Mouse (Mus musculus): ENCODE results near the gene Fezf2.

Fezf2 gene

DNA sequence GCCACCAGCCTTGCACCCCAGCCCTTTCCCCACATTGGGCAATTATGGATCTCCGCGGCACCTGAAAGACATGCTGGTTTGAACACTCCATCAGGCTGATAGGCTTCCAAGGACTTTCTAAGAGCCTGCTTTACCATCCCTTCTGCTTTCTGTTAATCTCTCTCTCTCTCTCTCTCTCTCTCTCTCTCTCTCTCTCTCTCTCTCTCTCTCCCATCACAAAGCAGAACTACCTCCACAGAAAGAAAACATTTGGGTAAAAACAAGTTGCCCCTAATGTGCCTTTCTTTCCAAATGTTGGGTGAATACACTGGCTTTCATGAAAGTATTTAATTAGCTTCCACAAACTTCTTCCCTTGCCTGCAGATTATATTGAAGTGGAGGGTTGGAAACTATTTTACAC, at the start of gene Fezf2:
Fezf2 (minus strand) TSS at position 101 of the 400 bp plus-strand sequence.
- no peak for DNase-seq

DNA sequence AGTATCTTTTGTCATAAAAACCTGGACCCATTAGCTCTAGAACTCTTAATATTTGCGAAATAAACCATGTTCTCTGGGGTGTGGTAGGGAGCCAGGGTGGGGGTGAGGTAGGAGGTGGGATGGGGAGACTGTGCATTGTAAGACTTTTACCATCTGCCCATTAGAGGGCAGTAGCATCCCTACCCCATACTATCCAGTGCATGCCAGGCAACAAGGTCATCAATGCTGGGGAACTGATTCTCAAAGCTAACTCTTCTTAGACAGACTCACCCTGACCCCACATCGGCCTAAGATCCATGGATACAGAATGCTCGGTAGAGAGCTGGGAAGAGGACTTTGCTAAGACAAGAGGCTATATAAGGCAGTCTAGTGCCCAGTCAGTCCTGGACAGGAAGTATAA, 49.6 kb upstream of the Fezf2 start:
- peak; percentile 27 for DNase-seq

DNA sequence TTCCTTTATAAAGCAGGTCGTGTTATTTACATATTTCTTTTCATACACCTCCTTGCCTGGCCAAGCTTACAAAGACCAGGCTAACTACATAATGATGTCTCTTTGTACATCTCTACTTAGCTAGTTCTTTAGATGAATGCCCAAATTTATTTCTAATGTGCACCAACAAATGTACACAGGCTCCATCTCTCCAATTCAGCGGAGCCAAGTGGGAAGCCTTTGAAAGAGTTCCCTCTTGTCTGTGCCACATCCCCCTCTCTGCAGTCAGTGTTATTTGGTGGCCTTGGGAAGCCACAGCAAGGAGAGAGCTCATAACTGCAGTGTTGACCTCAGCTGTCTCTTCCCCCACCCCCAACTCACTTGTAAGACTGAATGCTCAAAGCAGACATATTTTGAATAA, 46.3 kb upstream of the Fezf2 start:
- no peak for DNase-seq

DNA sequence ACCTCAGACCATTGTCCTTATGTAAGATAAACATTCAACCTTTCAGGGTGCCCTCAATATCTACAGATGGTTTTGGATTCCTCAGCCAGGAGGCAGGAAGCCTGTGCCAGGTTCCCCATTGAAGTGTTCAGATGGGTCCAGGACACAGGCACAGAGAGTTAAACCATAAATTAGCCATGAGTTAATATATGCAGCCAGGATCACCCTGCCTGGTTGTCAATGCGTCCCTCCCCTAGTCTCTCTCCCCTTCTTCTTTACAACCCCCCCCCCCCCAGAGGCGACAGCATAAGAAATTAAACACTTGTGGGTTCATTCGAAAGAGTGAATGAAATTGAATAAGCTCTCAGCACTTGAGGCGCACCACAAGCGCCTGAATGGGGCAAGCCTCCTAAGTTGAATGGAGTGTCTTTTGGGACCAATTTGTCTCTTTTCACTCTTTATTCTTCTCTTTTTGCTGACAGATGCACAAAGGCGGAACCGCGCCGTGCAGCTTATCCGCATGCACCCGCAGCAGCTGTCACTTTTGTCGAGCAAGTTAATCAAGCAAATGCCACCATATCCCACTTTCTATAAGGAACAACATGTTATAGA, 45.4 kb upstream of the Fezf2 start:
- peak; percentile 49 to 69 for DNase-seq

DNA sequence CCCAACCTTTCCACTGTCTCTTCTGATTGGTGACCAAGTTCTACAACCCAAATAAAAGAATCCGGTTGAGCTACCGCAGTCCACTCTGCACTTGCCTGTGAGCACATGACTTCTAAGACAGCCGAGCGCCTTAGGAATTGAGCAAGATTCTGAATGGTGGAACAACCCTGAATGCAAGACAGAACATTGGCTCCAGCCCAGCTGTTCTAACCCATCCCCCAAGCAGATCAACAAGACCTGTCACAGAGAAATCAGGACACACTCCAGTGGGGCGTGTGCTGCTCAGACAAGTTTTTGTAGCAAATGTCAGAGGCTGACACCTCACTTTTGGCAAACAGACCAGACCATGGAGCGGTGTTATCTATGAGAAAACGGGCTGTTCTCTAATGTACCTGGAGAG, 43.2 kb upstream of the Fezf2 start:
- peak; percentile 54 to 57 for DNase-seq

DNA sequence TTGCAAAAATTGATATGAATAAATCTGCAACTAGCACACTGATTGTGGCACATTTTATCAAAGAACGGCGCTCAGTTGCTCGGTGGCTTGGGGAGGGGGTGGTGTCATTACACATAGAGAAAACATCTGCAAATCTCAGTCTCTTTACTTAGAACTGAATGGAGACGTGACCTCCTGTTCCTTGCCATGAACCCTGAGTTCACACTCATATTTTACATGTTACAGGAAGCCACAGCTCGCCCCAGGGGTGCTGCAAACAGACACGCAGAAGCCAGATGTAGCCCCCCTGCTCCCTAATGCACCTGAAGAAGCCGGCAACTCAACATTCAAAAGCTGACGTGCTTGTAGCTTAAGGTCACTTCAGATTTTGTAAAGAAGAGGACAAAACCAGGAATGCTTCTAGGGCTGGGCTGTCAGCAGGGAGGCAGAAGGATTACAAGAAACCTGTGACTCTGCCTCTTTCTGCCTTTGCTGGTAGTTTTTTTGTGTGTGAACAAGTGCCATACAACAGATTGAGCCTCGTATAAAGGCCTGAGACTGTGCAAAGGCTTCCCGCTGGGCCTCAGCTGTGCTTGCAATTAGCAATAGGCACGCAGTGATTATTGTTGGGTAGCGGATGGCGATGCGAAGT, 40.9 kb upstream of the Fezf2 start:
- DNase-seq, result peak; percentile 92 to 96

DNA sequence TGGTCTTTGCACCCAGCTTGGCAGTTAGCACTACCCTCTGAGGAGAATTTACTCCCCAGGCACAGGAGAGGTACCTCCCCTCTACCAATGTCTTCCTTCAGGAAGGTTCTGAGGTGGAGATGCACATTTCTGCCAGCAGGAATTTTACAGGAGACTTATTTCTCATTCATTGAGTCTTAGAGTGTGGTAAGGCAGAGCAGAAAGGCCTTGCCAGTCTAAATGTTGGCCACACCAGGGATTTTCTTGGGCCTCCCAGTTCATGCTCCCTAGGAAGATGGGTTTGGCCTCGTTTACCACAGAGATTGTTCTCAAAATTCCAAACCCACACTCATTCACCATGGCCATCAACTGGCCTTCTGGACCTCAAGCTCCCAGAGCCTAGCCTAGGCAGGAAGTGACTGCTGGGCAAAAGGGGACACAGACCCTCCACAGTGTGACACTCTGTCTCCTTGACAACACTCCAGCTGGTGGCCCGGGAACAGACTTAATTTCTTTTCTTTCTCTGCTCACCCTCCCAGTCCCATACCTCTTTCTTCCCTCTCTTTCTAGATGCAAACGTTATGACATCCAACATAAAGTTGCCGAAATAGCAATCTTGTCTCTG, 40.3 kb upstream of the Fezf2 start:
- DNase-seq, result peak; percentile 54 to 65

DNA sequence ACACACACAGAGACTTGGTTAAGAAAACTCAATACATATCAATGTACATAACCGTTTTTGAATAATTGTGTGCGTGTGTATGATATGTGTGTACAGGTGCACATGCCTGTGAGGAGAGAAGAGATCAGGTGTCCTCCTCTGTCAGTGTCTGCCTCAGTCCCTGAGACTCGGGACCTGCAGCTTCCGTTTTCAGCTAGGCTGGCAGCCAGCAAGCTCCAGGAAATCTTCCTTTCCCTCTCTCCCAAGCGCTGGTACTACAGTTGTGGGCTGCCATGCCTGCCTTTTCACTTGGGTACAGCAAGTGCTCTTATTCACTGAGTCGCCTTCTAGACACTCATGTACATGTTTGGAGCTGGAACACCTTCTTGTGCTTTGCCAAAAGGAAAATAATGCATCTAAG, 39.2 kb upstream of the Fezf2 start:
- peak; percentile 61 to 69 for DNase-seq

DNA sequence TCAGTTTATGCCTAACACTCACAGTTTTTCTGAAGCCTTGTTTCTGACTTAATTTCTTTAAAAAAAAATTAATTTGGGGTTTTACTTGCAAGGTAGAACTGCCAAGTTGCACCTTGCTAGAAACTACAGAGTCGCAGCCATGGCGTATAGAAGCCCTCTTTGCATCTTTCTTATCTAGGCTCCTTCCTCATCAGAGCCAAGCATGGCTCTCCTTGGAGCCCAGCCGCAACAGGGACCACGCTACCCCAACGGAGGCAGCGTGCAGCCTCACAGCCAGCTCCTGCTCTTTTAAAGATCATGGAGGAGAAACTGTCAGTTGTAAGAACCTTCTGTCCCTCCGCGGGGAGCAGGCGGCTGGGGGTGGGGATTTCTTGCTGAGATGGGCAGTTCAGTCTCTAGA, 29.9 kb upstream of the Fezf2 start:
- peak; percentile 29 to 47 for DNase-seq

DNA sequence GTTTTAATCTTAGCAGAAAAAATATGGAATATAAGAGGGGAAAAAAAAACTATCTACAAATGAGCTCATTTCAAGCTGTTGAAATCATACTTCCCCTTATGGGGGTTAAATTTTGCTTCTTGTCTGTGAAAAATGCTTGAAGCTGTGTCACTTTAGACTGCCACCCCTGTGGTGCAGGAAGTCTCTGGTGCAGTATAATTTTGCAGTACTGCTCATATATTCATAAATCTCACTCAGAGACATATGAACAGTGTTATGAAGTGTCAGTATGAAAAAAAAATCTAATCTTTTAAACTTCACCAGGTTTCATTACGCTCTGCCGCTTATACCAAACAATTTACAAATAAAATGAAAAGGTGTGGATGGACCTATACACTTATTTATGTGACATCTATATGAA, 29.3 kb upstream of the Fezf2 start:
- no peak for DNase-seq

DNA sequence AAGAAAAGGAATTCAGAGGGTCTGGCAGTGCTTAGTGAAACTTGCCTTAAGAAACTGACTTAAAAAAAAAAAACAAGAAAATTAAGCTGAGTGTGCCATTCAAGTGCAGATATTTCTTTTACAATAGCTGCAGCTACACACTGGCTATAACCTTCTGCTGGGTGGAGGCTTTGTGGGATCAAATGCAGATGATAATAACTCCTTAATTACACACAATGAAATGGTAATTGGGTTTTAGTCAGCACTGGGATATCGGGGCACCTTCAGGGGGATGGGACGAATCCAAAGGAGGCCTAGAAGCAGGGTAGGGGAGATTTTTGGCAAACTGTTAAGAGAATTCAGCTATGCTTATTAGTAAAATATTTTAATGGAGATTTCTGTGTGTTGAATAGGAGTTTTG, 27.5 kb upstream of the Fezf2 start:
- DNase-seq, result no peak

DNA sequence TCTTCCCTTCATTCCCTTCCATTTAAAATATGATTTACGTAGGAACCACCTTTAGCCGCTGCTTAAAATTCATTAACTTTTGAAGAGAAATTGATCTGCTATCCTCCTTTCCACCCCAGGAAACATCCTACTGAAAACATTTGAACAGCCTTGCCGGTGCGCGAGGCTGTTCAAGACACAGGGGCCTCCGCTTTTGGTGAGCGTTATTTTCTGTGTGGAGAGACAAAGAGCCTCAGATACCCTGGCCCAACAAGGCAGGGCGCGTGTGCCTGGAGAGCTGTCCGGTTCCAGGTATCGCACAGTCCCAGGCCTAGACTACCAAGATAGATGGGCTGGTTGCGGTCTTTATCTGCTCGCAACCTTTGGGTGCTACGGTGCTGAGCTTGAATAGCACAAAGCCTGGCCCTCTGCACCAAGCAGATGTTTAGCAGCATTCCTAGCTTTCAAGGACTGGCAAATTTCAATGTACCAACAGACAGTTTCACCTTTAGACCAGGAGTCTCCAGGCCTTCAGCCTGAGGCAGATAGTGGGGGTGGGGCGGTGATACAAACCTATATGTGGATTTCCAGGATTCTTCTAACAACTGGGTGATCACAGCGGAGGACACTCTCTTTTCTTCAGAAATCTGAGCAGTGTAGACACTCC, 2.4 kb upstream of the Fezf2 start:
- no peak for DNase-seq

DNA sequence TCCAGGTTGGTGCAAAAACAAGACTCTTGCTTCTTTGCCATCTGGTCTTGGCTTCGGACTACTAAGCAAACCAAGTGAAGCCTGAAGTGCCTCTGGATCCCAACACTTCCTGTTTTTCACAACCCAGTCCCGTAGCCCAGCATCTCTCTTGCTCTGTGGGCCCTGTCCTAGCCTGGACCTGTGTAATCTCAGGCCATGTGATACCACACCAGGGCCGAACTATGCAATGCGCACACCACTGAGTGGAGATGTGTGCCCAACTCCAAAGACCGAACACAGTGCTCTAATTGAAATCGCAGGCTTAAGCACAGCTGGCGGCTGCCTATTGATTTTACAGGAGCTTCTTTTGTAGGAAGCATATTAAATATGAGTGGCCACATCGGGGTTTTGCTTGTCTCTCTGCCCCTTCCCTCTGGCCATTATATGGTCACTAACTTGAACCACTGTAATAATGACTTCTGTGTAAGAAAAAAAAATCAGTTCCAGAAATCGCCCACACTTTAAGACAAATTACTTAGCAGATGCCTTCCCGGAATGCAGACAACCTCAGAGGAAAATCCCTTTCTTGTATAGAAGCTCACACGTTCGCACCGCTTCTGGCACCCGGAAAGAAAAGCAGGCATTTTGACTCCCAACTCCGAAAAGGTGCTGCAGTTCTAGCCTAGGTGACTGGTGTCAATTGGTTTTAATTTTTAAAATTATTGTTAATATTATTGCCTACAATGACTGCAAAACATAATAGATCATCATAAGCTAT, 1.5 kb upstream of the Fezf2 start:
- DNase-seq, result no peak

DNA sequence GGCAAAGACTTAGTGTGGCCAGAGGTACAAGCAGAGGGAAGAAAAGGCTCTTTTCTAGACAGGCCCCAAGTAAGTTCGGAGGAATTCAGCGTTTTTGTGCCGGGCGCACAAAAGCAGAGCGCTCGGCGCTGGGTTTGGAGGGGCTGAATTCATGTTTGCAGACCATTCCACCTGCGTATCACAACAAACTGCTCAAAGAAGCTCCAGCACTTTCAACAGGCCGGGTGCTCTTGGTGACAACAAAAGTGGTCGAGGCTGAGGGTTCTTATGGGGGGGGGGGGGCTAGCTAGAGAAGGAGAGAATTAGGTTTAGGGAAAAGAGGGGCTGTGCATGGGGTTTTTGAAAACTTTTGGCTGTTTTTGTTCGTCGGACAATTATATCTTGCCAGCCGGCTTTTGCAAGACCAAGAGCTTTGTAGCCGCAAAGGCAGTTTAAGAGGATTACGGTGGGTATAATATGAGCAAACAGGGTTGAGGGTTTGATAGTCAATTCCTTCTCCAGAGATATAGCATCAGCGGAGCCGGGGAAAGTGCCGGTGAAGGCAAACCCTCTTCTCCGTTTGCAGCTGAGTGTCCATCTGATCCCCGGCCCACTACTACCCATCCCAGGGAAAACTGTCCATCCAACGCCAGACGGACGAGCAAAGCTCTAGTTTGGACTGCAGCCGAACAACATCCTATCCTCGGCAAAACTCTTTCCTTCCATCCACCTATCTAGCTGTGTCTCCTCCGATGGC, 956 bp downstream of the Fezf2 start:
- peak; percentile 10 to 32 for DNase-seq

DNA sequence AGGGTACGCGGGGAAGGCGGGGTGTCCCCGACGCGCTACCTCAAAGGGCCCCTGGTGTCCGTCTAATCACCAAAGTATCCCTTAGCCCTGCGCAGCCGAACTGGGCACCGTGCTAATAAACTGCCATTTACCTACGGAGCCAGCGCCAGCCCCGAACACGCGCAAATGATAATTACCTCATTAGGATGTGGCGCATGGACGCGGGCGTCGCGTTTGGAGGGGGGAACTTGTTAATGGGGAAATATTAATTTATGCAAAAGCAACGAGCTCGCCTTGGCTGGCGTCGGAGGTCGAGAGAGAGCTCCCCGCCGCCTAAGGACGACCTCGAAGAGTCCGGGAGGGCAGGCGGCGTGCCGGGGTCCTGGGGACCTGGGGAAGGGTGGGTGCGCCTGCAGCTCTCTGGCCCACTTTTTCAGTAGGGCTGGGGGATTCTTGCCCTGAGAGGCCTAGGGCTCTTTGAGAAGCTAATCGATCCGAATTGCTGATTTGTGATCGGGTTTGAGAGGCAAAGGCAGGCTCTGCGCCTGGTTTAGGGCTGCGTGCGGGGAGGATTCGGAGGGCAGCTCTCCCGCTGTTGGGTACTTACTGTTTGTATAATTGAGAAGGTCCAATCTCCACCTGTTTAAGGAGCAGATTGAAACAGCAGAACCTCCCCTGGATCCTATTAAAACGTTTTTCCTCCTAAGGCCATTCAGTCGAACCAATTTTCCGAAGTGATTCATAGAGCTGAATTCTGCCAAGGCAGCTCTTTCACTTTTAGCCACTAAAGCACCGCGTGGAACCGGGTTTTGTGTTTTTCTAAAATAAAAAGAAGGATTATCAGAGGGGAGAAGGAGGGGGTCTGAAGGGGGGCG, 1.8 kb downstream of the Fezf2 start:
- DNase-seq, result peak; percentile 25 to 30

DNA sequence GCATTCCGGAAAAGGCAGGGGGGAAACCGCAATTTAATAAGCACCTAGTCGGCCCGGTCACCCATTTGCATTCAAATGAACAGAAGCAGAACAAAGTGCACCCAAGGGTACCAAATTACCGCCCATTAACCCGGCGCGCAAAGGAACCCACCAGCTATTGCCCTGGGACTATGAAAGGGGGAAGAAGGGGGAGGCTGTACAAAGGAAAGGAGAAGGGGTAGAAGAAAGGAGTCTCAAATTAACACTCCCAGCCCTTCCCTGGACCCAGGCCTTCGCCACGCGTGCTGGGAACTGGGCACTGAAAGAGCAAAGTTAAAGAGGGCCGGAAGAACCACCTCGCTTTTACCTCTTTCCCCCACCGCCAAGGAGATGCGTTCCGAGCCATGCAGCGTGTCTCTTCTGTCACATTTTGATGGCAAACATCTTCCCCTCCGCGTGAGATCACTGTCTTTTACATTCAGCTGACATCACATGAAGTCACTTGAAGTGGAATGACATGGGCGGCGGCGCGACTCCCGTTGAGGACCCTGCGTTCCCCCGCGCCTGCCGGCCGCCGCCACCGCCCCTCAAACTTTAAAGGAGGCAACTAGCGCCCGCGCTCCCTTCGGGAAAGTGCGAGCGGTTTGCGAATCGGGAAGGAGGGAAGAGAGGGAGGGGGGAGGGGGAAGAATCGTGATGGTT, 2.6 kb downstream of the Fezf2 start:
- DNase-seq, result peak in 1 of 2 experiments; percentile 6

DNA sequence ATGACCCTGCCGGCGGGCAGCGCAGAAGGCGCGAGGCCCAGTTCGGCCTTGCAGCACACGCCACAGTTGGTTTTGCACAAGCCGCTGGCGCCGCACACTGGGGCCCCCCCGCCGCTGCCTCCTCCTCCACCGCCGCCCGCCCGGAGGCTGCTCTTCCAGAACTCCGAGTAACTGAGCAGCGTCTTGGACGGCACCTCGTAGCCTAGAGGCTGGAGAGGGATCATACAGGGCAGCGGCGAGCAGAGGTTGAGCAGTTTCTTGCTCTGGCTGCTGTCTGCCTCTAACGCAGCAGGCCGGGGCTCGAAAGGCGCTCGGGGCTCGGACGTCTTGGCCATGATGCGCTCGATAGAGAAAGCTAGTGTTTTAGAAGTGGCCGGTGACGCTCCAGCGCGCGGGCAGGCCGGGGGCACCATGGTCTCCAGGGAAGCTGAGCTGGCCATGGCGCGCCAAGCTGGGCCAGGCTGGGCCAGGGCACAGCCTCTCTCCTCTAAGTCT, 3.2 kb downstream of the Fezf2 start:
- DNase-seq, result peak; percentile 33 to 39

DNA sequence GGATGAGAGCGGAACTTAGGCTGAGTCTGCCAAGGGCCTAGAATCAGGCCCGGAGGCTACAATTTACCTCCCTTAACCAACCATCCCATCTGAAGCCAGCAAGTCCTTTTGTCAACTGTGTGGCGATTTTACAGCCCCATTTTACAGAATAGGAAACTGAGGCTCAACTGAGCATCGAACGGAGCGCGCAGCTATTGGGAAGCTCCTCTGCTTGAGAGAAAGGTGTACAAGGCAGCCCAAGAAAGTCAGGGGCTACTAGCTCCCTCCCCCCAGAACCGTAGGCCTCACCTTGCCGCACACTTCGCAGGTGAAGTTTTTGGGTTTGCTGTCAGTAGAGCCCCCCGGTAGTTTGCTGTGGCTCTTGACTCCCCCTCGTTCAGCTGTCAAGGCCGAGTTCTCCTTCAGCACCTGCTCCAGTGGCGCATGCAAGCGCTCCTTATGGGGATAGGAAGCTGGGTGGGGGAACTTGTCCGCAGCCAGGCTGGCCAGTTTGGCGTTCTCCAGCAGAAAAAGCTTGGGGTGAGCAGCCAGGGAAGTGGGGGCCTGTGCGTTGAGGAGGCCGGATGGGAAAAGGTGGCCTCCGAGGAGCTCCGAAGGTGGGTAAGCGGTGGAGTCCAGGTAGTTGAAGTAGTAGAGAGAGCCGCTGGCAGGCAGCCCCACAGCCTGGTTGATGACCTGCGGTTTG, 3.8 kb downstream of the Fezf2 start:
- DNase-seq, result no peak

DNA sequence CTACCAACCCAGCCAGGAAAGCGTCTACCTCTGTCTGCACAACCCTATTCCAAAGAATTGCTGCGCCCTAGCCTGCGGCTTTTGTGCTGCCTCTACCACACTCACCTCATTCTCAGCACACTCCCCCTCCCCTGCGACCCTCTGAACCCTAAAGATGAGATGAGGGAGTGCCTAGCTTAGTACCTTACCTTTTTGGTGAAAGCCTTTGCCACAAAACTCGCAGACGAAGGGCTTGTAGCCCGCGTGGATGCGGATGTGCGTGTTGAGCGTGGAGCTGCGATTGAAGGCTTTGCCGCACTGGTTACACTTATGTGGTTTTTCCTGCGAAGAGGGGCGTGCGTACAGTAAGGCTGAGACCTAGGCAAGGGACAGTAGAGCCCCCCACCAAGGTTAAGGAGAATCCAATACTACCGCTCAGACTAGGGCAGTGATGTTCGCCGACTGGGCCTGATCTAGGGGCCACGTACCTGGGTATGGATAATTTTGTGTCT, 4.5 kb downstream of the Fezf2 start:
- DNase-seq, result peak in 1 of 2 experiments; percentile 18

Measured in cerebellum, postnatal 10 days (tissue).